Mouse (Mus musculus) embryonic fibroblast, embryonic 13.5 days (primary cell): ENCODE results near the gene Lama5.

Experiments
- CTCF ChIP-seq: IDR thresholded peaks from 2 replicates; pipeline ENCODE4 v1.5.1; 2011; ENCODE audit warnings: mild to moderate bottlenecking, control low read depth, low read length, moderate library complexity, borderline replicate concordance; ENCODE audit not compliant: insufficient read depth
- POLR2A ChIP-seq: IDR thresholded peaks from 2 replicates; pipeline ENCODE4 v1.6.1; 2011; ENCODE audit warnings: low read depth, mild to moderate bottlenecking, control low read depth, low read length, moderate library complexity

DNA sequence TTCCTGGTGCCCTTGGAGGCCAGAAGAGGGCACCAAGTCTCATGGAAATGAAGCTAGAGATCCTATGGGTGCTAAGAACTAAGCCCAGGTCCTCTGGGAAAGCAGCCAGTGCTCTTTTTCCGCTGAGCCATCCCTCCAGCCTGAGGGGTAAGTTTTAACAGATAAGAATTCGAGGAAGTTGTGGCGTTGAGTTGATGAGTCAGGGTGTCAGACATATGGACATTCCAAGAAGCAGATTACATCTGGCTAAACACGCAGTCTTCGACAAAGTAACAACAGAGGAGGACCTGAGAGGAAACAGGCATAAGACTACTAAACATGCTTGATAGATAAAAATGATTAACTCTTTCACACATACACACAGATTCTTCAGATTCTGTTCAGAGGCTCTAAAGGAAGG lies 12.9 kb upstream of the Lama5 start:
- no peak for TF ChIP-seq CTCF
- no peak for TF ChIP-seq POLR2A
